Mouse (Mus musculus): ENCODE measurements around the gene Nrn1l. TPM values are rescaled to one million over a fixed set of nuclear protein-coding genes. Genes with fewer than 3 reads are reported as not detected.

Nrn1l gene
- polyA plus RNA-seq (2014; fragmentation: Nextera tagmentation; extraction: Ambion mirVana): 1.1 and 1.2 TPM in 2 replicates

DNA sequence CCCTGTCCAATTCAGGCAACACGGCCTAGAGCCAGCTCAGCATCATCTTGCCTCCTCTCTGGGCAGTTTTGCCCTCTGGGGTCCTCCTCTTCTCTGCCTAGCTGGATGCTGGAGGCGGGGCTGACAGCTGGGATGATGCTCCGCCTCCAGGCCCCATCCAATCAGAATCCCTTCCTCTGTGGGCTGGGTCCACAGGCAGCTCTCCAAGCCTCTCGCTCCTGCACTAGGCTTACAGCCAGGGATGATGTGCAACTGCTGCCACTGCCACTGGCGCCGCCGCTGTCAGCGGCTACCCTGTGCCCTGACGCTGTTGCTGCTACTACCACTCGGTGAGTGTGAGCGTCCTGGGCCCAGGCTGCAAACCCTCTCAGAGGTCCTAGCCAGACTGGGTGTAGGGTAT lies at the start of gene Nrn1l:
Nrn1l (plus strand) TSS at position 229 of the 400 bp plus-strand sequence.
- 9% methylated on average over 11 of the region's 11 CpGs for WGBS
- peak; percentile 81 for ATAC-seq (ENCODE audit: insufficient number of reproducible peaks, insufficient read depth, low FRiP score, low read depth)
- Histone ChIP-seq H3K27ac (replicated peaks in 1 of 2; ENCODE audit: control insufficient read depth in 1 of 2, insufficient read depth in 1 of 2, low read depth in 2 of 2, low read length in 2 of 2) (0 out of 4 replicates have a peak within 1 kb of the TSS, but pooled peaks of 1 of the 2 experiments have one; percentile 28), H3K9ac (ENCODE audit: low read length) (peak within 1 kb of the TSS; percentile 21; the same call in 1 of the 2 replicates), H3K4me1 (ENCODE audit: control insufficient read depth in 2 of 2, insufficient read depth in 2 of 2, low read length in 2 of 2) (peaks cover 4 to 6% of the 10 kb centered on the region in 2 experiments; a peak in 2 of 4 replicates), H3K4me2 (ENCODE audit: low read length) (no peak within 1 kb of the TSS), H3K4me3 (ENCODE audit: control insufficient read depth in 1 of 2, insufficient read depth in 1 of 2, low read depth in 1 of 2, low read length in 2 of 2) (no peak within 1 kb of the TSS), H3K36me3 (ENCODE audit: control insufficient read depth, insufficient read depth, low read length) (peaks cover 58% of the 10 kb centered on the region), H3K9me3 (ENCODE audit: control insufficient read depth, low read length) (no peaks in the 10 kb centered on the region), H3K27me3 (ENCODE audit: control insufficient read depth, insufficient read depth, low read length) (no peaks in the 10 kb centered on the region)

DNA sequence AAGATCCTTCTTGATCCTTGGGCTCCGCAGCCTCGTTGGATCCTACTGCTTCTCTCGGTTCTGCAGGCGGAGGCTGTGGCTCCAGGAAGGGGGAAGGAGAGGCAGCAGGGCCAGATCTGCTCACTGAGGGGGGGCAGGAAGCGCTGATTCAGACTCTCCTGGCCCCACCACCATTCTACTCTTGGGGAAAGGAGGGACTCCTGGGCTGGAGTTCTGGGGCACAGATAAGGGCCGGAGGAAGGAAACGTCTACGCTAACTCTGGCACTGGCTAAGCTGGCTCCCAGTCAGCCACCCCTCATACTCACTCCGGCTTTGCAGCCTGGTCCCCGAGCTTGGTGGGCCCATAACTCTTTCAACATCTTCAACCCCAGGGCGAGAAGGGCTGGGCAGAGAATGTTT lies 46.7 kb upstream of the Nrn1l start:
- 77% methylated on average over 11 of the region's 11 CpGs for WGBS
- H3K4me3 ChIP-seq (ENCODE audit: control insufficient read depth in 1 of 2, insufficient read depth in 1 of 2, low read depth in 1 of 2, low read length in 2 of 2): no peak overlapping the region
- H3K4me2 ChIP-seq (ENCODE audit: low read length): 0 out of 2 replicates have a peak overlapping the region, but pooled peaks have one; percentile 24
- H3K9me3 ChIP-seq (ENCODE audit: control insufficient read depth, low read length): no peaks in the 10 kb centered on the region
- peaks cover 6 to 10% of the 10 kb centered on the region in 2 experiments; a peak in 3 of 4 replicates for H3K4me1 ChIP-seq (ENCODE audit: control insufficient read depth in 2 of 2, insufficient read depth in 2 of 2, low read length in 2 of 2)
- peak overlapping the region; percentile 39 to 56; a peak in 3 of 4 replicates for H3K27ac ChIP-seq (replicated peaks in 1 of 2; ENCODE audit: control insufficient read depth in 1 of 2, insufficient read depth in 1 of 2, low read depth in 2 of 2, low read length in 2 of 2)
- peak; percentile 60 for ATAC-seq (ENCODE audit: insufficient number of reproducible peaks, insufficient read depth, low FRiP score, low read depth)
- peaks cover 67% of the 10 kb centered on the region for H3K36me3 ChIP-seq (ENCODE audit: control insufficient read depth, insufficient read depth, low read length)
- no peak overlapping the region for H3K9ac ChIP-seq (ENCODE audit: low read length)
- H3K27me3 ChIP-seq (ENCODE audit: control insufficient read depth, insufficient read depth, low read length): no peaks in the 10 kb centered on the region

DNA sequence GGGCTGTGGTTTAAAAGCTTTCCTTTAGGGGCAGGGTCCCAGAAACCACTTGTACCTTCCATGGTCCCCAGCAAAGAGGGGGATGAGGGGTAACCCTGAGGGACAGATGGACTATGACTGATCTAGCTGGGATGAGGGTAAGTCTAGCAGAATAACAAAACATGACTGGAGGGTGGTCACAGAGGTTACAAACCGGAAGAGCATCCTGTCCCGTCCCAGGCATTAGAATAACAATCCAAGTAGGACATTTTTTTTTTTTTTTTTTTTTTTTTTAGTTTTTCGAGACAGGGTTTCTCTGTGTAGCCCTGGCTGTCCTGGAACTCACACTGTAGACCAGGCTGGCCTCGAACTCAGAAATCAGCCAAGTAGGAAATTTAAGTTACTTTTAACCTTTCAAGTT lies 43.4 kb upstream of the Nrn1l start:
- no peak for ATAC-seq (ENCODE audit: insufficient number of reproducible peaks, insufficient read depth, low FRiP score, low read depth)
- 0 out of 4 replicates have a peak overlapping the region, but pooled peaks of 1 of the 2 experiments have one; percentile 11 for H3K4me3 ChIP-seq (ENCODE audit: control insufficient read depth in 1 of 2, insufficient read depth in 1 of 2, low read depth in 1 of 2, low read length in 2 of 2)
- 78% methylated on average over 4 of the region's 4 CpGs for WGBS

DNA sequence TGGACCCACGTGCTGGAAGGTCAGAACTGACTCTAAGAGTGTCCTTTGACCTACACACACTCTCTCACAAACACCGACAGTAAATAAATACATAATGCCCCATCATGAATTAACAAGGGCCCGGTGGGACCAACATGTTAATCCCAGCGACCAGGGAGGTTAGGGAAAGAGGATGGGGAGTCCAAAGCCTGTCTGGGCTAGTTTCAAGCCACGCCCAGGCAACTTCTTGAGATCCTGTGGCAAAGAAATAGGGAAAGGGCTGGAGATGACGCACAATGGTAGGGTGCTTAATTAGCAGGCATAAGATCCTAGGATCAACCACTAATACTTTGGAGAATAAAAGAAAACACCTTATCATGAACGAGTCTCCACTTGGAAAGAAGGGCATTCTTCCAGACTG lies 42.8 kb upstream of the Nrn1l start:
- H3K36me3 ChIP-seq (ENCODE audit: control insufficient read depth, insufficient read depth, low read length): peaks cover 42% of the 10 kb centered on the region
- peak overlapping the region; percentile 51 for H3K4me2 ChIP-seq (ENCODE audit: low read length)
- no peaks in the 10 kb centered on the region for H3K9me3 ChIP-seq (ENCODE audit: control insufficient read depth, low read length)
- 77% methylated on average over 7 of the region's 7 CpGs for WGBS
- no peaks in the 10 kb centered on the region for H3K27me3 ChIP-seq (ENCODE audit: control insufficient read depth, insufficient read depth, low read length)
- H3K27ac ChIP-seq (replicated peaks in 1 of 2; ENCODE audit: control insufficient read depth in 1 of 2, insufficient read depth in 1 of 2, low read depth in 2 of 2, low read length in 2 of 2): no peak overlapping the region
- peaks cover 7 to 12% of the 10 kb centered on the region in 2 experiments; a peak in 3 of 4 replicates for H3K4me1 ChIP-seq (ENCODE audit: control insufficient read depth in 2 of 2, insufficient read depth in 2 of 2, low read length in 2 of 2)
- peak overlapping the region; percentile 50; the same call in 1 of the 2 replicates for H3K9ac ChIP-seq (ENCODE audit: low read length)
- ATAC-seq (ENCODE audit: insufficient number of reproducible peaks, insufficient read depth, low FRiP score, low read depth): no peak
- peak overlapping the region in 1 of 2 experiments; percentile 11; a peak in 1 of 4 replicates for H3K4me3 ChIP-seq (ENCODE audit: control insufficient read depth in 1 of 2, insufficient read depth in 1 of 2, low read depth in 1 of 2, low read length in 2 of 2)

More for the DNA sequence above, 43.4 kb upstream of the Nrn1l start:
- no peak overlapping the region for H3K27ac ChIP-seq (replicated peaks in 1 of 2; ENCODE audit: control insufficient read depth in 1 of 2, insufficient read depth in 1 of 2, low read depth in 2 of 2, low read length in 2 of 2)
- H3K4me1 ChIP-seq (ENCODE audit: control insufficient read depth in 2 of 2, insufficient read depth in 2 of 2, low read length in 2 of 2): peaks cover 7 to 12% of the 10 kb centered on the region in 2 experiments; a peak in 3 of 4 replicates
- peaks cover 48% of the 10 kb centered on the region for H3K36me3 ChIP-seq (ENCODE audit: control insufficient read depth, insufficient read depth, low read length)
- peak overlapping the region; percentile 50; the same call in 1 of the 2 replicates for H3K9ac ChIP-seq (ENCODE audit: low read length)
- H3K4me2 ChIP-seq (ENCODE audit: low read length): peak overlapping the region; percentile 51; the same call in 1 of the 2 replicates
- no peaks in the 10 kb centered on the region for H3K9me3 ChIP-seq (ENCODE audit: control insufficient read depth, low read length)
- no peaks in the 10 kb centered on the region for H3K27me3 ChIP-seq (ENCODE audit: control insufficient read depth, insufficient read depth, low read length)

DNA sequence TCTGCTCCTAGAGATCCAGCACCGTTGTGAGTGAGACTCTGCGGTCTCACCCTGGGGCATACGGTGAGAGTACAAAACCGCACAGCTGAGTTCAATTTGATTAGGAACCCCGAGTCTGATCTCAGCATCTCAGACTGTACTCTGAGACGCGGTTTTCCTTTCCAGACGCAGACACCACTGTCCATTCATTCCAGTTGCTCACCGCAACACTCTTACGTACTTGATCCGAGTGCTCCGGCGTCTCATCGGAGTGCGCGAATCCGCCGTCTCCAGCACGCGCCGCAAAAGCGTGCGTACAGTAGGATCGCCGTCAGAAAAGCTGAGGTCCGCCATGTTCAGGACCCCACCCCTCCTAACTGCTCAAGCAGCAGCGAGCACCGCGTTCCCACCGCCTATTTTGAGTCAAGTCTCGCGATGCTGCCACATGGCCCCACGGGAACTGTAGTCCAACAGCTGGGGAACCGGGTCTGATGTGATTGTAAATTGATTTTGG lies 41.7 kb upstream of the Nrn1l start:
- peak; percentile 57; the same call in 1 of the 2 replicates for ATAC-seq (ENCODE audit: insufficient number of reproducible peaks, insufficient read depth, low FRiP score, low read depth)
- under 1% methylated on average over 34 of the region's 34 CpGs for WGBS
- H3K4me2 ChIP-seq (ENCODE audit: low read length): peak overlapping the region; percentile 64
- no peaks in the 10 kb centered on the region for H3K27me3 ChIP-seq (ENCODE audit: control insufficient read depth, insufficient read depth, low read length)
- peak overlapping the region; percentile 84 for H3K9ac ChIP-seq (ENCODE audit: low read length)
- peaks cover 31% of the 10 kb centered on the region for H3K36me3 ChIP-seq (ENCODE audit: control insufficient read depth, insufficient read depth, low read length)
- peak overlapping the region; percentile 68 to 83 for H3K4me3 ChIP-seq (ENCODE audit: control insufficient read depth in 1 of 2, insufficient read depth in 1 of 2, low read depth in 1 of 2, low read length in 2 of 2)
- no peaks in the 10 kb centered on the region for H3K9me3 ChIP-seq (ENCODE audit: control insufficient read depth, low read length)
- peaks cover 13 to 19% of the 10 kb centered on the region in 2 experiments for H3K4me1 ChIP-seq (ENCODE audit: control insufficient read depth in 2 of 2, insufficient read depth in 2 of 2, low read length in 2 of 2)
- peak overlapping the region; percentile 67 to 84 for H3K27ac ChIP-seq (replicated peaks in 1 of 2; ENCODE audit: control insufficient read depth in 1 of 2, insufficient read depth in 1 of 2, low read depth in 2 of 2, low read length in 2 of 2)

DNA sequence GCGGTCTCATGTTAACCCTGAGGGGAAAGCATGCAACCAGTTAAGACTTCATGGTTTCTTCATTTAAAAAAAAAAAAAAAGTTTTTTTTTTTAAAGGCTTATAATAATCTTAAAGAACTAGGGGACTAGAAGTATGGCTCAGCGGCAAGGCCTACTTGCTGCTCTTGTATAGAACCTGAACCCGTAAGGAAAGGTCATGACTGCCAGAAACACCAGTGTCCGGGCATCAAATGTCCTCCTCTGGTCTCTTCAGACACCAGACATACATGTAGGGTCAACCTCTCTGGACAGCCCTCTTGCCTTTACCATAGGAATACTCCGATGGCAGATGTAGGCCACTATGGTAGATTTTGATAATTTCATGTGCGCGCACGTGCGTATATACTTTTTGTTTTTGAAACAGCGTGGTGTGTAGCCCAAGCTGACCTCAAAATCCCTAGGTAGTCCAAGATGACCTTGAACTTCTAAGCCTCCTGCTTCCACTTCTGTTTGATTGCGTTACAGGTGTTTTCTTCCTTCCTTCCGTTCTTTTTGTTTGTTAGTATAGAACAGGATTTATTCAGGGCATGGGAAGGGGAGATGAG lies 41.1 kb upstream of the Nrn1l start:
- Histone ChIP-seq H3K27ac (replicated peaks in 1 of 2; ENCODE audit: control insufficient read depth in 1 of 2, insufficient read depth in 1 of 2, low read depth in 2 of 2, low read length in 2 of 2) (no peak overlapping the region; a peak in 1 of 4 replicates), H3K4me1 (ENCODE audit: control insufficient read depth in 2 of 2, insufficient read depth in 2 of 2, low read length in 2 of 2) (peaks cover 15 to 24% of the 10 kb centered on the region in 2 experiments), H3K9me3 (ENCODE audit: control insufficient read depth, low read length) (no peaks in the 10 kb centered on the region), H3K4me2 (ENCODE audit: low read length) (no peak overlapping the region), H3K9ac (ENCODE audit: low read length) (no peak overlapping the region), H3K4me3 (ENCODE audit: control insufficient read depth in 1 of 2, insufficient read depth in 1 of 2, low read depth in 1 of 2, low read length in 2 of 2) (peak overlapping the region in 1 of 2 experiments; percentile 68; a peak in 1 of 4 replicates), H3K36me3 (ENCODE audit: control insufficient read depth, insufficient read depth, low read length) (peaks cover 25% of the 10 kb centered on the region), H3K27me3 (ENCODE audit: control insufficient read depth, insufficient read depth, low read length) (no peaks in the 10 kb centered on the region)
- no peak for ATAC-seq (ENCODE audit: insufficient number of reproducible peaks, insufficient read depth, low FRiP score, low read depth)
- WGBS: 80% methylated on average over 12 of the region's 12 CpGs

DNA sequence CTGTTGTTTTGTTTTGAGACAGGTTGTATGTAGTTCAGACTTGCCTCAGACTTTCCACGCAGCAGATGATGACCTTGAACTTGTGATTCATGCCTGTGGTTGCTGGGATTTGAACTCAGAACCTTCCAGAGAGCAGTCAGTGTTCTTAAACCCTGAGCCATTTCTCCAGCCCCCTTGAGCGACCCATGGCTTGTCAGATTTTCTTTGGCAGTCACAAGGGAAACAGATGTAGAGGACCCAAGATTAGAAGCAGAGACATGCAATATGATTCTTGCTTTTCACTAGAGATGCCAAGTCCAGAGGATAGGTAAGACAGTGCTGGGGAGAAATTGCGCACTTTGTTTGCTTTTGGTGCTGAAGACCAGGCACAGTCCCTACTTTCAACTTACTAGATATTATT lies 40.2 kb upstream of the Nrn1l start, which contains the start of gene Cenpt:
Cenpt (minus strand) TSS at position 101 of the 400 bp plus-strand sequence.
- Histone ChIP-seq H3K27ac (replicated peaks in 1 of 2; ENCODE audit: control insufficient read depth in 1 of 2, insufficient read depth in 1 of 2, low read depth in 2 of 2, low read length in 2 of 2) (no peak within 1 kb of the TSS; a peak in 1 of 4 replicates), H3K9ac (ENCODE audit: low read length) (no peak within 1 kb of the TSS), H3K36me3 (ENCODE audit: control insufficient read depth, insufficient read depth, low read length) (peaks cover 25% of the 10 kb centered on the region), H3K4me2 (ENCODE audit: low read length) (no peak within 1 kb of the TSS), H3K4me1 (ENCODE audit: control insufficient read depth in 2 of 2, insufficient read depth in 2 of 2, low read length in 2 of 2) (peaks cover 15 to 27% of the 10 kb centered on the region in 2 experiments), H3K27me3 (ENCODE audit: control insufficient read depth, insufficient read depth, low read length) (no peaks in the 10 kb centered on the region), H3K9me3 (ENCODE audit: control insufficient read depth, low read length) (no peaks in the 10 kb centered on the region), H3K4me3 (ENCODE audit: control insufficient read depth in 1 of 2, insufficient read depth in 1 of 2, low read depth in 1 of 2, low read length in 2 of 2) (no peak within 1 kb of the TSS)
- 88% methylated on average over 3 of the region's 3 CpGs for WGBS
- no peak for ATAC-seq (ENCODE audit: insufficient number of reproducible peaks, insufficient read depth, low FRiP score, low read depth)
